Mouse (Mus musculus) hindbrain, postnatal 0 days (tissue): ENCODE results near the gene Shroom3. TPM values are rescaled to one million over a fixed set of nuclear protein-coding genes. Genes with fewer than 3 reads are reported as not detected.

Experiments
- ATAC-seq: fragments of 200-750 bp; cut with Nextera tagmentation; 2 replicates; pipeline ENCODE4 v1.8.0; 2017; ENCODE audit warnings: mild to moderate bottlenecking, moderate TSS enrichment, moderate library complexity
- DNase-seq: peaks from one replicate; pipeline ENCODE4 v3.0.0-alpha.2; 2015; ENCODE audit warnings: low spot score
- H3K27ac ChIP-seq: fragments of 300-500 bp; sonication (generic); 2 replicates; pipeline ENCODE4 v1.5.1; 2014; ENCODE audit warnings: mild to moderate bottlenecking
- H3K27me3 ChIP-seq: fragments of 300-500 bp; sonication (generic); 2 replicates; pipeline ENCODE4 v1.6.1; 2014; ENCODE audit warnings: low read length, mixed read lengths; ENCODE audit not compliant: insufficient read depth
- H3K36me3 ChIP-seq: fragments of 300-500 bp; sonication (generic); 2 replicates; pipeline ENCODE4 v1.6.1; 2014; ENCODE audit warnings: low read length, mixed read lengths; ENCODE audit not compliant: insufficient read depth
- H3K4me1 ChIP-seq: fragments of 300-500 bp; sonication (generic); 2 replicates; pipeline ENCODE4 v1.6.1; 2014; ENCODE audit warnings: antibody characterized with exemption, low read length, mixed read lengths; ENCODE audit not compliant: insufficient read depth
- H3K4me2 ChIP-seq: fragments of 300-500 bp; sonication (generic); 2 replicates; pipeline ENCODE4 v1.6.1; 2014; ENCODE audit warnings: low read depth, mild to moderate bottlenecking, low read length, moderate library complexity, mixed read lengths
- H3K4me3 ChIP-seq: fragments of 300-500 bp; sonication (generic); 2 replicates; pipeline ENCODE4 v1.5.1; 2014; ENCODE audit warnings: low read length
- H3K9ac ChIP-seq: fragments of 300-500 bp; sonication (generic); replicated peaks from 2 replicates; pipeline ENCODE4 v1.6.1; 2014; ENCODE audit warnings: mild to moderate bottlenecking, low read length, moderate library complexity, mixed read lengths
- H3K9me3 ChIP-seq: fragments of 300-500 bp; sonication (generic); 2 replicates; pipeline ENCODE4 v1.6.1; 2016; ENCODE audit warnings: low read length, mixed read lengths
- CTCF ChIP-seq: IDR thresholded peaks from 2 replicates; pipeline ENCODE4 v1.5.1; 2016; ENCODE audit warnings: antibody characterized with exemption, control low read depth, low read depth
- WGBS: fragments of 180-500 bp; shearing (Covaris S2); extraction: QIAGEN DNeasy Blood & Tissue Kit; methylation state at CpG from one replicate; pipeline ENCODE4 v1.1.7; 2014; 5-methylcytosine and 5-hydroxymethylcytosine counted together
- polyA plus RNA-seq: library from polyadenylated mRNA; unstranded; fragments of >200 nt; fragmentation: Nextera tagmentation; extraction: Ambion mirVana; gene quantifications from 2 replicates; pipeline ENCODE4 v1.2.1, GENCODE M21; 2015
- total RNA-seq: library from RNA; depleted of rRNA; stranded (reverse); fragments of >200 nt; gene quantifications from 2 replicates; pipeline ENCODE4 v1.2.3, GENCODE M21; 2014

Gene Shroom3
- total and polyA plus RNA-seq, 2 experiments from 2014 or later = 1.1 to 9.7 TPM

DNA sequence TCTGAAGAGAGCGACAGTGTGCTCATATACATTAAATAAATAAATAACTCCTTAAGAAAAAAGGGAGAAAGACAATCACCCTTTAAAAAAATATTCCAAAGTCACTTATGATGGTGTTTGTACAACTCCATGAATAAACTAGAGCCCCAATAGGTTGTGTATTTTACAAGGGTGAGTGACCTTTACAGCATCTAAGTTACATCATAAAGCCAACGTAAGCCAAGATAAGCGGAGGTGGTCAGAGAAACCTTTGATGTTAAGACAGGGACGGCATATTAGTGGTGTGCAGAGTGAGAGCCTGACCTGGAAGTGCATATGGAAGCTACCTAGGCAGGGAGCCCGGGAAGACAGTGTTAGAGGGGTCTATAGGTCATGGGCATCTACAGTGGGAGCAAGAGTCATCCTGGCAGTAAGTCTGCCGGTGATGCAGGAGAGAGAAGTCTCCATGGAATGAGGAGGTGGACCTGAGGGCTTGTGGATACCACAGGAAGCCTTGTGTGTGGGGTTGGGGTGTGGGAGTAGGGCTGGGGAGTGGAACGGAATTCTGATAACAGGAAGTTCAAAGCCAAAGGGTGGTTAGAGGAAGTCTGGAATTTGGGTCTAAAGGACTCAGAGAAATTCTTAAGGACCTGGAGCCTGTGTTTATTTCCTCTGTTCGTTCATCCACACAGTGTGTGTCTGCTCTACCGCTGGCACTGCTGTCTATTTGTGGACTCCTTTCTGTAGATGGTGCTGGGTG is 78.5 kb downstream of the Shroom3 start:
- ATAC-seq (no peak), DNase-seq (no peak)
- Histone ChIP-seq H3K4me1 (no peaks in the 10 kb centered on the region), H3K4me3 (no peak overlapping the region), H3K27me3 (no peaks in the 10 kb centered on the region), H3K27ac (no peak overlapping the region), H3K9ac (no peak overlapping the region), H3K4me2 (no peak overlapping the region), H3K9me3 (no peaks in the 10 kb centered on the region), H3K36me3 (no peaks in the 10 kb centered on the region)
- WGBS = 88% methylated on average over 9 of the region's 9 CpGs
- TF ChIP-seq CTCF = no peak

DNA sequence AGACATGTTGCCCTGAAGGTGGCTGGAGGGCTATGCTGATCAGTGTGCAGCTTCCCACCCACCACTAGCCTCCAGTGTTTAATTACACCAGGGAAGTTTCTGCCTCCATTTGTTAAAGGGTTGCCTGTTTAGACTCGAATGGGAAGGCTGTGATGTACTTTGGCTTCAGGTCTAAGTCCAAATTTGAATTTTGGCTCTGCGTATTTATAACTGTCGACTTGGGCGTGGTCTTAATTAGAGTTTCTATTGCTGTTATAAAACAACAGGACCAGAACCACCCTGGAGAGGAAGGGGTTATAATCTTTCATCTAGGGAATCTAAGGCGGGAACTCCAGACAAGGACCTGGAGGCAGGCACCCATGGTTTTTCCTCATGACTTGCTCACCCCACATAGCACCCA is 79.2 kb downstream of the Shroom3 start:
- H3K4me2 ChIP-seq = no peak overlapping the region
- ATAC-seq (no peak), DNase-seq (no peak)
- H3K9ac ChIP-seq = no peak overlapping the region
- no peak for TF ChIP-seq CTCF
- H3K4me3 ChIP-seq = no peak overlapping the region
- no peak overlapping the region for H3K27ac ChIP-seq
- WGBS = 87% methylated on average over 5 of the region's 5 CpGs
- H3K9me3 ChIP-seq = no peaks in the 10 kb centered on the region
- no peaks in the 10 kb centered on the region for H3K4me1 ChIP-seq
- no peaks in the 10 kb centered on the region for H3K36me3 ChIP-seq
- H3K27me3 ChIP-seq = no peaks in the 10 kb centered on the region

- Histone ChIP-seq H3K9ac (no peak overlapping the region), H3K4me2 (no peak overlapping the region), H3K4me3 (no peak overlapping the region), H3K9me3 (no peaks in the 10 kb centered on the region), H3K36me3 (no peaks in the 10 kb centered on the region), H3K27me3 (no peaks in the 10 kb centered on the region), H3K4me1 (no peaks in the 10 kb centered on the region), H3K27ac (no peak overlapping the region)
- DNase-seq (no peak), ATAC-seq (no peak)
- WGBS = 39% methylated on average over 4 of the region's 4 CpGs
- no peak for TF ChIP-seq CTCF
Measured at GRCm38 (mm10) chr5:92763546-92763952, 80.3 kb downstream of the Shroom3 start.

DNA sequence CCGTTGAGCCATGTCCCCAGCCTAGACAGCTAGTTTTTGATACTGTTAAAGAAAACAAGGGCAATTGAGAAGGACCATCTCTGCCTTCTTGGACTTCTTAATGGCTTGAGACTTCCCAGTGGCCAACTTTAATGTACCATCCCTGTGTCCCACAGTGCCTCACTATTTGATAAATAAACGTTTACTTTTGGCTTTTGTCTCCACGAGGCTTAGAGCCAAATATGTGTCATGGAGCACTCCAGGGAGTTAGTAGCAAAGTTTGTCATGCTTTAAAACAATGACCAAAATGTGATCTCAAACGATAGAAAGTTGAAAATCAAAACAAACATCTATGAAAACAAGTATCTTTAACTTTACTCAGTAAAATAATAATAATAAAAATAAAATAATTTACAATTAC is 83.1 kb downstream of the Shroom3 start:
- Histone ChIP-seq H3K36me3 (no peaks in the 10 kb centered on the region), H3K9me3 (no peaks in the 10 kb centered on the region; the same call in 1 of the 2 replicates), H3K9ac (no peak overlapping the region), H3K4me2 (no peak overlapping the region), H3K4me1 (no peaks in the 10 kb centered on the region), H3K4me3 (no peak overlapping the region), H3K27me3 (no peaks in the 10 kb centered on the region), H3K27ac (no peak overlapping the region)
- WGBS = 31% methylated on average over 4 of the region's 4 CpGs
- TF ChIP-seq CTCF = no peak
- DNase-seq = peak; percentile 13
- no peak for ATAC-seq

GRCm38 (mm10) chr5:92767194-92767777 is 84.1 kb downstream of the Shroom3 start:
- Histone ChIP-seq H3K27ac (no peak overlapping the region), H3K9me3 (no peaks in the 10 kb centered on the region; the same call in 1 of the 2 replicates), H3K27me3 (no peaks in the 10 kb centered on the region), H3K9ac (no peak overlapping the region), H3K4me3 (no peak overlapping the region), H3K36me3 (no peaks in the 10 kb centered on the region), H3K4me2 (no peak overlapping the region), H3K4me1 (no peaks in the 10 kb centered on the region)
- ATAC-seq (no peak), DNase-seq (no peak)
- WGBS = 40% methylated on average over 7 of the region's 7 CpGs
- TF ChIP-seq CTCF = no peak

DNA sequence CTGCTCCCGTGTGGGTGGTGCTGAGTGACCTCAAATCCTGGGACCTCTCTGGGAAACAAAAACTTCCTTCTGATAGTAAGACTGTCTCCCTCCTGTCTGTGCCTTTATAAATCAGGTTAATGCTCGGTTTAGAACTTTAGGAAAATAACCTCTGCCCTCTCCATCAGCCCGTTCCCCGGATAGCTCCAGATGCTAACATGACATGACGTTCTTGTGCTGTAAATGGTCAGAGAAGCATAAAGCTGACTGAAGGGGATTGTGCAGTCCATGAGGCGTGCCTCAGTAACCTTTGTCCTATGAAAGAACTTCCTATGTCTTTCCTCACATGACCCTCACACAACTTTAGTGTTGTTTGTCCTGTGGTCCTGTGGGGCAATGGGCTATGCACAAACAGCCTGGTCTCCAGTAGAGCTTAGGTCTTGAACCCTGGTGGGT is 84.6 kb downstream of the Shroom3 start:
- Histone ChIP-seq H3K36me3 (no peaks in the 10 kb centered on the region), H3K4me2 (no peak overlapping the region), H3K9me3 (no peaks in the 10 kb centered on the region; the same call in 1 of the 2 replicates), H3K4me1 (no peaks in the 10 kb centered on the region), H3K27me3 (no peaks in the 10 kb centered on the region), H3K27ac (no peak overlapping the region), H3K4me3 (no peak overlapping the region), H3K9ac (no peak overlapping the region)
- WGBS = 54% methylated on average over 6 of the region's 6 CpGs
- TF ChIP-seq CTCF = no peak
- no peak for DNase-seq
- no peak for ATAC-seq

GRCm38 (mm10) chr5:92773821-92774220 is 90.6 kb downstream of the Shroom3 start:
- no peak overlapping the region for H3K9ac ChIP-seq
- no peak overlapping the region for H3K27ac ChIP-seq
- no peaks in the 10 kb centered on the region for H3K36me3 ChIP-seq
- ATAC-seq = no peak
- no peaks in the 10 kb centered on the region for H3K27me3 ChIP-seq
- H3K4me1 ChIP-seq = no peaks in the 10 kb centered on the region
- no peak for DNase-seq
- TF ChIP-seq CTCF = no peak
- no peak overlapping the region for H3K4me3 ChIP-seq
- H3K4me2 ChIP-seq = no peak overlapping the region
- H3K9me3 ChIP-seq = no peaks in the 10 kb centered on the region; the same call in 1 of the 2 replicates
- WGBS = 81% methylated on average over 3 of the region's 3 CpGs
